Mouse (Mus musculus) forebrain, embryonic 16.5 days (tissue): ENCODE results near the gene Smg1. TPM values are rescaled to one million over a fixed set of nuclear protein-coding genes. Genes with fewer than 3 reads are reported as not detected.

Source experiments
- ATAC-seq: fragments of 200-750 bp; cut with Nextera tagmentation; 2 replicates; pipeline ENCODE4 v1.8.0; 2017; ENCODE audit warnings: mild to moderate bottlenecking, moderate library complexity
- H3K27ac ChIP-seq: fragments of 300-500 bp; sonication (generic); 2 replicates; pipeline ENCODE4 v1.5.1; 2014; ENCODE audit warnings: low read length, control low read depth
- H3K27me3 ChIP-seq: fragments of 300-500 bp; sonication (generic); replicated peaks from 2 replicates; pipeline ENCODE4 v1.6.1; 2014; ENCODE audit warnings: low read length; ENCODE audit not compliant: control insufficient read depth, insufficient read depth
- H3K36me3 ChIP-seq: fragments of 300-500 bp; sonication (generic); 2 replicates; pipeline ENCODE4 v1.6.1; 2014; ENCODE audit not compliant: control insufficient read depth, insufficient read depth
- H3K4me1 ChIP-seq: fragments of 300-500 bp; sonication (generic); replicated peaks from 2 replicates; pipeline ENCODE4 v1.6.1; 2014; ENCODE audit warnings: low read length; ENCODE audit not compliant: control insufficient read depth, insufficient read depth
- H3K4me2 ChIP-seq: fragments of 300-500 bp; sonication (generic); 2 replicates; pipeline ENCODE4 v1.6.1; 2014; ENCODE audit warnings: mild to moderate bottlenecking, low read length, control low read depth
- H3K4me3 ChIP-seq: fragments of 300-500 bp; sonication (generic); replicated peaks from 2 replicates; pipeline ENCODE4 v1.5.1; 2014; ENCODE audit warnings: mild to moderate bottlenecking, low read length, control low read depth
- H3K9ac ChIP-seq: fragments of 300-500 bp; sonication (generic); replicated peaks from 2 replicates; pipeline ENCODE4 v1.6.1; 2014; ENCODE audit warnings: low read depth, low read length, control low read depth
- H3K9me3 ChIP-seq: fragments of 300-500 bp; sonication (generic); 2 replicates; pipeline ENCODE4 v1.6.1; 2016; ENCODE audit warnings: low read length; ENCODE audit not compliant: control insufficient read depth
- WGBS: fragments of 180-500 bp; shearing (Covaris S2); extraction: QIAGEN DNeasy Blood & Tissue Kit; methylation state at CpG from one replicate; pipeline ENCODE4 v1.1.7; 2014; 5-methylcytosine and 5-hydroxymethylcytosine counted together
- polyA plus RNA-seq: library from polyadenylated mRNA; unstranded; fragments of >200 nt; fragmentation: Nextera tagmentation; extraction: Ambion mirVana; gene quantifications from 2 replicates; pipeline ENCODE4 v1.2.1, GENCODE M21; 2015

Smg1 gene
- polyA plus RNA-seq, 1 experiment from 2014 or later: 21.6 TPM

GRCm38 (mm10) chr7:118266099-118266498, 22.6 kb upstream of the Smg1 start:
- H3K9me3 ChIP-seq: no peaks in the 10 kb centered on the region
- H3K9ac ChIP-seq: no peak overlapping the region
- no peaks in the 10 kb centered on the region for H3K36me3 ChIP-seq
- WGBS: 90% methylated on average over 6 of the region's 6 CpGs
- no peak overlapping the region for H3K27ac ChIP-seq
- H3K4me2 ChIP-seq: no peak overlapping the region
- H3K4me1 ChIP-seq: no peaks in the 10 kb centered on the region
- no peak for ATAC-seq
- H3K27me3 ChIP-seq: no peaks in the 10 kb centered on the region
- H3K4me3 ChIP-seq: no peak overlapping the region

- Histone ChIP-seq H3K9ac (no peak overlapping the region), H3K4me2 (no peak overlapping the region), H3K4me1 (no peaks in the 10 kb centered on the region), H3K36me3 (no peaks in the 10 kb centered on the region), H3K4me3 (no peak overlapping the region), H3K9me3 (no peaks in the 10 kb centered on the region), H3K27me3 (no peaks in the 10 kb centered on the region), H3K27ac (no peak overlapping the region)
- no peak for ATAC-seq
- WGBS: 64% methylated on average over 1 of the region's 1 CpGs
These were observed 20.1 kb upstream of the Smg1 start for GRCm38 (mm10) chr7:118263606-118264005.

GRCm38 (mm10) chr7:118262409-118262808, 18.9 kb upstream of the Smg1 start:
- no peaks in the 10 kb centered on the region for H3K9me3 ChIP-seq
- H3K27me3 ChIP-seq: no peaks in the 10 kb centered on the region
- H3K9ac ChIP-seq: no peak overlapping the region
- no peaks in the 10 kb centered on the region for H3K36me3 ChIP-seq
- whole genome bisulfite sequencing: 84% methylated on average over 5 of the region's 5 CpGs
- ATAC-seq: no peak
- no peak overlapping the region for H3K4me2 ChIP-seq
- no peaks in the 10 kb centered on the region for H3K4me1 ChIP-seq
- no peak overlapping the region for H3K27ac ChIP-seq
- no peak overlapping the region for H3K4me3 ChIP-seq

GRCm38 (mm10) chr7:118259676-118260305, 16.3 kb upstream of the Smg1 start:
- H3K4me3 ChIP-seq: no peak overlapping the region
- no peak for ATAC-seq
- H3K27me3 ChIP-seq: no peaks in the 10 kb centered on the region
- H3K36me3 ChIP-seq: no peaks in the 10 kb centered on the region
- 89% methylated on average over 7 of the region's 7 CpGs for whole genome bisulfite sequencing
- H3K9ac ChIP-seq: no peak overlapping the region
- H3K4me1 ChIP-seq: no peaks in the 10 kb centered on the region
- no peak overlapping the region for H3K27ac ChIP-seq
- H3K9me3 ChIP-seq: no peaks in the 10 kb centered on the region
- no peak overlapping the region for H3K4me2 ChIP-seq

GRCm38 (mm10) chr7:118258451-118258850, 15.0 kb upstream of the Smg1 start:
- Histone ChIP-seq H3K4me3 (no peak overlapping the region), H3K4me1 (peaks cover 4% of the 10 kb centered on the region; the same call in 1 of the 2 replicates), H3K4me2 (no peak overlapping the region), H3K36me3 (no peaks in the 10 kb centered on the region), H3K9ac (no peak overlapping the region), H3K27ac (no peak overlapping the region), H3K27me3 (no peaks in the 10 kb centered on the region), H3K9me3 (no peaks in the 10 kb centered on the region)
- ATAC-seq: no peak

GRCm38 (mm10) chr7:118256740-118257139, 13.3 kb upstream of the Smg1 start:
- WGBS: 81% methylated on average over 6 of the region's 6 CpGs

GRCm38 (mm10) chr7:118254460-118254859, 11.0 kb upstream of the Smg1 start:
- WGBS: 42% methylated on average over 8 of the region's 8 CpGs
- H3K9ac ChIP-seq: no peak overlapping the region
- no peak overlapping the region for H3K4me3 ChIP-seq
- peaks cover 4% of the 10 kb centered on the region; the same call in 1 of the 2 replicates for H3K4me1 ChIP-seq
- no peak overlapping the region for H3K4me2 ChIP-seq
- H3K36me3 ChIP-seq: no peaks in the 10 kb centered on the region
- no peaks in the 10 kb centered on the region for H3K27me3 ChIP-seq
- ATAC-seq: no peak
- H3K27ac ChIP-seq: no peak overlapping the region
- H3K9me3 ChIP-seq: no peaks in the 10 kb centered on the region

More at GRCm38 (mm10) chr7:118256740-118257139, 13.3 kb upstream of the Smg1 start:
- Histone ChIP-seq H3K27ac (no peak overlapping the region), H3K4me3 (no peak overlapping the region), H3K9ac (no peak overlapping the region), H3K36me3 (no peaks in the 10 kb centered on the region), H3K4me1 (peaks cover 4% of the 10 kb centered on the region; the same call in 1 of the 2 replicates), H3K27me3 (no peaks in the 10 kb centered on the region), H3K9me3 (no peaks in the 10 kb centered on the region), H3K4me2 (no peak overlapping the region)
- ATAC-seq: no peak

- H3K36me3 ChIP-seq: no peaks in the 10 kb centered on the region
- no peak overlapping the region for H3K4me3 ChIP-seq
- WGBS: 59% methylated on average over 4 of the region's 4 CpGs
- H3K4me2 ChIP-seq: no peak overlapping the region
- no peaks in the 10 kb centered on the region for H3K27me3 ChIP-seq
- H3K27ac ChIP-seq: no peak overlapping the region
- H3K9me3 ChIP-seq: no peaks in the 10 kb centered on the region
- H3K9ac ChIP-seq: no peak overlapping the region
- ATAC-seq: no peak
- peaks cover 4% of the 10 kb centered on the region; the same call in 1 of the 2 replicates for H3K4me1 ChIP-seq
These were observed 10.5 kb upstream of the Smg1 start for GRCm38 (mm10) chr7:118254015-118254414.

- Histone ChIP-seq H3K4me3 (no peak overlapping the region), H3K27me3 (no peaks in the 10 kb centered on the region), H3K27ac (no peak overlapping the region), H3K4me1 (peaks cover 4% of the 10 kb centered on the region; the same call in 1 of the 2 replicates), H3K4me2 (no peak overlapping the region), H3K9ac (no peak overlapping the region), H3K9me3 (no peaks in the 10 kb centered on the region), H3K36me3 (no peaks in the 10 kb centered on the region)
- WGBS: 90% methylated on average over 3 of the region's 3 CpGs
- no peak for ATAC-seq
These were observed 9.5 kb upstream of the Smg1 start for GRCm38 (mm10) chr7:118252979-118253378.

- Histone ChIP-seq H3K9ac (no peak overlapping the region), H3K4me2 (no peak overlapping the region), H3K27me3 (no peaks in the 10 kb centered on the region), H3K36me3 (no peaks in the 10 kb centered on the region), H3K9me3 (no peaks in the 10 kb centered on the region), H3K4me1 (peaks cover 4% of the 10 kb centered on the region; the same call in 1 of the 2 replicates), H3K4me3 (no peak overlapping the region), H3K27ac (no peak overlapping the region)
- 42% methylated on average over 4 of the region's 4 CpGs for WGBS
- ATAC-seq: no peak
These were observed 8.9 kb upstream of the Smg1 start for GRCm38 (mm10) chr7:118252349-118252748.
